Mouse (Mus musculus) spleen, embryonic (tissue): ENCODE data around the gene Cant1.

ENCODE experiments used
- CTCF ChIA-PET: fragments of 350-600 bp; sonication (Branson Sonifier 250); formaldehyde crosslinking; loops from one replicate; lab custom pipeline; 2022; lab: Charles Lee

Gene Cant1

GRCm38 (mm10) chr11:118418834-118419504, at the start of gene Cant1:
Cant1 (minus strand) TSS chr11:118419086.
- CTCF ChIA-PET: no interaction called here

GRCm38 (mm10) chr11:118467441-118468035, 48.7 kb upstream of the Cant1 start:
- CTCF ChIA-PET: interaction anchor here (0.7 kb wide), 1 partner anchor 1946 kb away, joined by 3 read pairs; no protein-coding TSS in a partner anchor

GRCm38 (mm10) chr11:118460280-118460679, 41.4 kb upstream of the Cant1 start:
- CTCF ChIA-PET: no interaction called here

DNA sequence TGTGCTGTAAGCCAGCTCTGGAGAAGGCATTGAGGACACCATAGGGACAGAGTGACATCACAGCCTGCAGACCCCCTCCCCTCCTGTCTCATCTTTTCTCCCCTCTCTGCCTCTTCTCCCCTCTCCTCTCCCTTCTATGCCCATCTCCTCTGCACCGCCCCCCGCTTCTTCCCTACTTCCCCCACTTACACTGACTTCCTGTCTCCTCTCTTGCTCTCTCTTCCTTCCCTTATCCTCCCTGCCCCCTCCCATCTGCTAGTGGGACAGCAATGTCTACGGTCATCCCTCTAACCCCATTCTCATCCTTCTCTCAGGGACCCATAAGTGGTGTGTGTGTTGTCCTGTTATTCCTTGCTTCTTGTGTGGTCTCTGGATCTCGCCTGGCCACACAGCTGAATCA, 40.6 kb upstream of the Cant1 start:
- CTCF ChIA-PET: interaction anchor here (1.3 kb wide), 1 partner anchor 13 kb away, joined by 5 read pairs; no protein-coding TSS in a partner anchor

- CTCF ChIA-PET: interaction anchor here (0.7 to 1.3 kb wide), 2 partner anchors 13 to 25 kb away, joined by 4 to 5 read pairs; no protein-coding TSS in a partner anchor
Measured at GRCm38 (mm10) chr11:118459051-118459450, 40.2 kb upstream of the Cant1 start.

DNA sequence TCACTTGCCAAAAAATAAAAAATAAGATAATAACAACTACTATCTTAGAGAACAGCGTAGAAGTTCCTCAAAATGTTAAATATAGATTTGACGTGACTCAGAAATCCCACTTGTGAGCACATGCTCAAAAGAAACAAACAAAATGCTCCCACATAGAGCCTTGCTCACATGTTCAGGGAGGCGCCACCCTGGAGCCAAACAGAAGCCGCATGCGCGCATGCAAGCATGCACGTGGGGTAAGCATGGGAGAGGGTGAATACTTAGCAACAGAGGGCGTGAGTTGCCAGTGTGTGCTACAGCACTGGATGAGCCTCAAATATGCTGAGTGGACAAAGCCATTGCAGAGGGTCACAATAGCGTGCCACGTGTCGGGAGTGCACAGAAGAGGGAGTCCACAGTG, 38.1 kb upstream of the Cant1 start:
- CTCF ChIA-PET: no interaction called here

- CTCF ChIA-PET: interaction anchor here (1.2 kb wide), 1 partner anchor 9 kb away, joined by 3 read pairs; no protein-coding TSS in a partner anchor
Measured at GRCm38 (mm10) chr11:118455788-118456187, 36.9 kb upstream of the Cant1 start.

DNA sequence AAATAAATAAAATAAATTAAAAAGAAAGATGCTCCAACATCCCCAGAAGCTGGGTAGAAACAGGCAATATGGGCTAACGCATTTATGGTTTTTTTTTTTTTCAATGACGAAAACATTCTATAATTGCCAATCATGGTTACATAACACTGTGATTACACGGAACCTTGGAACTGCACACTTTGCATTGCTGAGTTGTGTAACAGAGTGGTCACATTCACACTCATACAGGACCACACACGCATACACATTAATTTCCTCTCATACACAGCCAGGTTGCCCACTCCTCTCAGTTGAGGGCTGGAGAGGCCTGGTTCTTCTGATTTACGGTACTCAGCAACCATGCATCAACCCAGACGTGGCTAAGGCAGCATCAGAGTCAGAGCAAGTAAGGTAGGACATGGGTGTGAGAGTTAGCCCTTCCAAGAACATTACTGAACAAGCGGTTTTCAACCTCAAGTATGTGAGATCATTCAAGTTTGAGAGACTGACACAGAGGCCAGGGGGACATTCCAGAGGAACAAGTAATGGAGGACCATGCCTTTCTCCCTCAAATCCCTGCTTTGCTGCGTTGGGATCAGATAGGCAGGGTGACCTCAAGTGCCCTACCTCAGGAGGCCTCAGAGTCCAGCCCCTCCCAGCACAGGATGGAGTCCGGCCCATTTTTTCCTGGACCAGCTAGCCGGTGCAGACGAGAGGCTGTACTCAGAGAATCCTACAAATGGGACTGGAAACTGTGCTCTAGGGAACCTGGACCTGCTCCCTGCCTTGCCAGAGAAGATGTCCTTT, 35.2 kb upstream of the Cant1 start:
- CTCF ChIA-PET: no interaction called here

DNA sequence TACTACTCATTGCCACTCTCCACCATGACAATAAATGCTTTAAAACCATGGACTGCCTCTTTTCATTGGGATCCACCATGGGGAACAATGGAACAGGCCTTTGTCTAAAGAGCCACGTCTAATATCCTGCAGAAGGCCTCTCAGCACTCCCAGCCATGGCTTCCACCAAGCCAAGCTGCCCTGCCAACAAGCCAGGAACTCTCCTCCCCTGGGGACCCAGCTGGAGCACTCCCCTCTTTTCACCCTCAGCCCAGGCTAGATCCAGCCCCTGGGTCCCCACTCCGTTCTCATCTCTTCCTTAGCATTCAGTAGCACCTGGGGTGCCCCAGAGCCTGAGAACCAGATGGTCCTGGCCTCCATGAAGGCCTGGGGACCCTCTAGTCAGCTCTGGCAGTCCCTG, 34.1 kb upstream of the Cant1 start:
- CTCF ChIA-PET: no interaction called here

DNA sequence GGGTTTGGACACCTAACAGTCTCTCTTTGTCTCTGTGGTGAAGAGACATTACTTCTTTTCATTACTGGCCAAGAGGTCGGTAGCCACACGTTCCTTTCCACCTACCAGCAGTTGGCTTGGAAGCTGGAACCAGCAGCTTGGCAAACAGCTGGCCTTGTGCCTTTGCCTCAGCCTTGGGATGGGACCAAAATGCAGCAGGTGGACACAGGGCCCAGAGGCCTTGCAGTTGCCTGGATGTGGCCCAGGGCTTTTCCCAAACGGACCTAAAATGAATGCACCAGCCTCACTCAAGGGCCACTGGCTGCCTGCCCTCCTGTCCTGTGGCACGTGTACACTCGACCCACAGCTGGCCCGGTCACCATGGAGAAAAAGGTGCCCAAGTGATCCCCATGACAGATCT, 32.3 kb upstream of the Cant1 start:
- CTCF ChIA-PET: no interaction called here

DNA sequence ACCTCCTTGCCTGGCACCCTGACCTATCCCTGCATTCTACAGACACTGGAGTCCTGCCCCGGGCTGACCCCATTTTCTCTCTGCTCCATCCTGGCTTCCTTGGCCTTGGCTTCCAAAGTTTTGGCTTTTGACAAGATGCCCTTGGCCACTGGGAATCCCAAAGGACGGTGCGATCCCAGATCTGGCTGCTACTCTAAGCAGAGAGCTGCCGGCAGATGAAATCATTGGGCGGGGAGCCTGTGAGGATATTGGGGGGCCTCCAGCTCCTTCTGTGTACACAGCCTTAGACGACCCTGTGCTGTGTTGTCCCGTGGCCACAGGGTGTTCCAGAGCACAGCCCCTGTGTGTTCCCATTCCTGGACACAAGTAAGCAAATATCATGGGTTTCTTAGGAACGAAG, 29.5 kb upstream of the Cant1 start:
- CTCF ChIA-PET: no interaction called here

- CTCF ChIA-PET: no interaction called here
Measured at GRCm38 (mm10) chr11:118447346-118447745, 28.5 kb upstream of the Cant1 start.

DNA sequence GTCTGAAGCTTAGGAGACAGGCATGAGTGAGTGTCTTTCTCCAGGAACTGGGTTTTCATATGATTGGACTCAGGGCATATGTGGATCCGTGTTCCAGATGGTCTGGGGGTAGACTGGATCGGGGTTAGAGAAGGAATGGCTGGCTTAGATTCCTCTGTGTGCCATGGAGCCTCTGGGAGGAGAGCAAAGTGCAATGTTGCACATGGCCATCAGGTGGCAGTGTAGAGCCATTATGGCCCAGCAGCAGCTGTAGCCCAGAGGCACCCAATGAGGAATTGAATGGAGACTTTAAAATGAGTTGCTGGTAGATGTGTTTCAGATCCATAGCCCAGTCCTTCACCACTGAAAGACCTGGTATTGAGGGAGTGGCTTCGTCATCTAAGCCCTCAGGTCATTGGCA, 27.0 kb upstream of the Cant1 start:
- CTCF ChIA-PET: interaction anchor here (0.5 to 0.9 kb wide), 2 partner anchors 13 to 18 kb away, joined by 3 to 5 read pairs; no protein-coding TSS in a partner anchor

DNA sequence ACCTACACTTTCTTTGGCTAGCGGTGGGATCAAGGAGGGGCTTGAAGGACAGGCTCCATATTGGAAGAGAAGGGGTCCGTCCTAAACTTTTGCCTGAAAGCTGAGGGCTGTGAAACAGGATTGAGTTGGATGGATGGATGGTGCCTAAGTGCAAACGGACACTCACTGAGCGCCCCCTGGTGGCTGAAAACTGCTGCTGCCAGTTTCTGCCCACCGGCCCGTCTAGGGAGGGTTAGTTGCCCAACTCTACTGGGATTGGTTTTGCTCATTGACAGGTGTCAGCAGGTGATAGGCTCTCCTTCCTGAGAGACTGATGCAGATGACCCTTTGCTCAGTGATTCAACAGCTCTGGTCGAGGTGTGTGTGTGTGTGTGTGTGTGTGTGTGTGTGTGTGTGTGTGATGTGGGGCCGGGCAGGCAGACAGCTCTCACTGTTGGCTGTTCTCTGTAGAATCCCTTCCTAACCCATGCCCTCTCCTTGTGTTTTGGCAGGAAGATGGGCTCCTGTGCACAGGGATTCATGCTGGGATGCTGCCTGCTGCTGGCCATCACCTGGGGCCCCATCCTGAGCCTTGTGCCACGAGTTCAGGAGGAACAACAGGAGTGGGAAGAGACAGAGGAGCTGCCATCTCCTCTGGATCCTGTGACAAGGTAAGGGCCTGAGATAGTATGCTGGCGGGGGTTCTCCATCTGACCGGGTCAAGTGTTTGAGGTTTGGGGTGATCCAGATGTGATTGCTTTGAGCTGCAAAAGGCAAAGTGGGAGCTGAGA, 24.5 kb upstream of the Cant1 start:
- CTCF ChIA-PET: interaction anchor here (0.6 to 1.2 kb wide), 4 partner anchors 18 to 64 kb away, joined by 3 to 5 read pairs (median 3); no protein-coding TSS in a partner anchor

- CTCF ChIA-PET: interaction anchor here (0.7 to 0.8 kb wide), 2 partner anchors 57 to 65 kb away, joined by 3 read pairs; no protein-coding TSS in a partner anchor
Measured at GRCm38 (mm10) chr11:118442691-118443090, 23.8 kb upstream of the Cant1 start.

GRCm38 (mm10) chr11:118438665-118439414, 20.0 kb upstream of the Cant1 start:
- CTCF ChIA-PET: no interaction called here

GRCm38 (mm10) chr11:118436471-118436935, 17.6 kb upstream of the Cant1 start:
- CTCF ChIA-PET: interaction anchor here (0.6 kb wide), 1 partner anchor 42 kb away, joined by 3 read pairs; no protein-coding TSS in a partner anchor

GRCm38 (mm10) chr11:118434093-118434492, 15.2 kb upstream of the Cant1 start:
- CTCF ChIA-PET: interaction anchor here (0.6 kb wide), 1 partner anchor 25 kb away, joined by 4 read pairs; no protein-coding TSS in a partner anchor

GRCm38 (mm10) chr11:118433398-118433868, 14.5 kb upstream of the Cant1 start:
- CTCF ChIA-PET: no interaction called here
